Comparison of ENCODE assay signal across 8 mouse cellular contexts in genomic region chr9:92457261-92458058, GRCm38 (mm10). TPM values are rescaled to one million over a fixed set of nuclear protein-coding genes. Genes with fewer than 3 reads are reported as not detected.
DNase-seq lines count a peak whose midpoint lies in the region; ATAC-seq and TF ChIP-seq lines count a peak whose summit lies in the region.

Gene Plscr4 (plus strand): TSS chr9:92457373.

- CTCF ChIA-PET in Patski (lab: Charles Lee), result interaction anchor here (1.2 kb wide), 1 partner anchor 11 kb away, joined by 3 read pairs; no protein-coding TSS in a partner anchor

- WGBS in hindbrain, embryonic 12.5 days, result 16% methylated on average over 34 of the region's 43 CpGs

- peak; percentile 67 for ATAC-seq in Patski
- peak; percentile 83 for ATAC-seq in frontal cortex, adult (ENCODE audit: low TSS enrichment)
- peak; percentile 89 for ATAC-seq in hindbrain, embryonic 12.5 days (ENCODE audit: low FRiP score)
- ATAC-seq in megakaryocyte-erythroid progenitor cell, adult 5-6 weeks (replicated peaks; ENCODE audit: low FRiP score, low TSS enrichment, poor library complexity, severe bottlenecking), result peak; percentile 88

- peak within 1 kb of the TSS; percentile 68 for H3K9ac ChIP-seq in hindbrain, embryonic 12.5 days

- peak within 1 kb of the TSS; percentile 99 for H3K4me2 ChIP-seq in hindbrain, embryonic 12.5 days (replicated peaks)

- POLR2A ChIA-PET in Patski (lab: Charles Lee), result interaction anchor here (0.7 kb wide), 1 partner anchor 17 kb away, joined by 3 read pairs; no protein-coding TSS in a partner anchor

- no peak for DNase-seq in Patski (ENCODE audit: low read depth, low spot score)
- DNase-seq in cerebellum, adult 9-10 months, result peak; percentile 1
- DNase-seq in left cerebral cortex, postnatal 36 days (ENCODE audit: low spot score in 2 of 2), result peak; percentile 19 to 20
- DNase-seq in right cerebral cortex, postnatal 14 days, result peak; percentile 25
- DNase-seq in urinary bladder, postnatal 25 days (ENCODE audit: low spot score), result peak; percentile 53

- H3K27me3 ChIP-seq in Patski, result no peaks in the 10 kb centered on the region
- no peaks in the 10 kb centered on the region for H3K27me3 ChIP-seq in hindbrain, embryonic 12.5 days

- H3K27ac ChIP-seq in hindbrain, embryonic 12.5 days, result no peak within 1 kb of the TSS

- H3K36me3 ChIP-seq in hindbrain, embryonic 12.5 days, result no peaks in the 10 kb centered on the region

- in situ Hi-C loops in Patski (cut with MboI; ENCODE audit: low pct_unique_long_range_greater_than_20kb), result no loop called here

- H3K9me3 ChIP-seq in hindbrain, embryonic 12.5 days (replicated peaks), result no peaks in the 10 kb centered on the region

- H3K4me1 ChIP-seq in hindbrain, embryonic 12.5 days, result peaks cover 8% of the 10 kb centered on the region

- H3K4me3 ChIP-seq in hindbrain, embryonic 12.5 days, result peak within 1 kb of the TSS; percentile 59

- intact Hi-C loops in left cerebral cortex, postnatal 36 days (cut with DNase I), result no loop called here

- TF ChIP-seq CTCF in Patski (IDR thresholded peaks at IDR 0.05), result no peak

RNA-seq across cellular contexts. Expression of gene Plscr4, which starts in this region (rescaled TPM):
- polyA plus RNA-seq in Patski (2021), result 2.3 TPM
- 2.3 and 2.7 TPM in 2 replicates for polyA plus RNA-seq in hindbrain, embryonic 12.5 days (2016; fragmentation: Nextera tagmentation; extraction: Ambion mirVana)
- total RNA-seq in left cerebral cortex, postnatal 36 days (2021), result 1 to 10 TPM; 1.3 to 1.8 TPM
- 2.7 and 6.7 TPM in 2 replicates for total RNA-seq in megakaryocyte-erythroid progenitor cell, adult 5-6 weeks (2014; fragmentation: Nextera tagmentation)
- total RNA-seq in megakaryocyte-erythroid progenitor cell, adult 5-6 weeks (2017), result 1.2 and 5.1 TPM in 2 replicates
